8 mouse cellular contexts compared by ENCODE assay signal in genomic region chr17:56715914-56716654, GRCm38 (mm10). TPM values are rescaled to one million over a fixed set of nuclear protein-coding genes. Genes with fewer than 3 reads are reported as not detected.
DNase-seq lines count a peak whose midpoint lies in the region; ATAC-seq and TF ChIP-seq lines count a peak whose summit lies in the region.

No protein-coding gene starts in this region.

- H3K27ac ChIP-seq in gastrocnemius, adult 2 months: peak overlapping the region; percentile 96
- peak overlapping the region; percentile 85 for H3K27ac ChIP-seq in forebrain, embryonic 12.5 days
- H3K27ac ChIP-seq in liver, embryonic 12.5 days: peak overlapping the region; percentile 76

- peaks cover 34% of the 10 kb centered on the region for H3K79me2 ChIP-seq in C2C12 (ENCODE audit: control insufficient read depth, insufficient read depth)

- peaks cover 11% of the 10 kb centered on the region for H3K36me3 ChIP-seq in C2C12 (ENCODE audit: control insufficient read depth, insufficient read depth)
- peaks cover 29% of the 10 kb centered on the region for H3K36me3 ChIP-seq in forebrain, embryonic 12.5 days (replicated peaks)
- peaks cover 35% of the 10 kb centered on the region for H3K36me3 ChIP-seq in liver, embryonic 12.5 days

- peak overlapping the region; percentile 97 for H3K4me3 ChIP-seq in gastrocnemius, adult 2 months
- H3K4me3 ChIP-seq in C2C12 (ENCODE audit: insufficient read depth, poor library complexity, severe bottlenecking): peak overlapping the region; percentile 79
- peak overlapping the region; percentile 82 for H3K4me3 ChIP-seq in forebrain, embryonic 12.5 days (replicated peaks)
- H3K4me3 ChIP-seq in liver, embryonic 12.5 days: peak overlapping the region; percentile 73

- ATAC-seq in forebrain, embryonic 12.5 days (ENCODE audit: low FRiP score): no peak
- no peak for ATAC-seq in liver, embryonic 12.5 days
- ATAC-seq in erythroid progenitor cell, adult 5-6 weeks (replicated peaks; ENCODE audit: low FRiP score, poor library complexity, severe bottlenecking): no peak

- H3K27me3 ChIP-seq in C2C12 (ENCODE audit: control insufficient read depth, insufficient read depth, insufficient read length): no peaks in the 10 kb centered on the region
- H3K27me3 ChIP-seq in forebrain, embryonic 12.5 days: no peaks in the 10 kb centered on the region
- H3K27me3 ChIP-seq in liver, embryonic 12.5 days (replicated peaks): no peaks in the 10 kb centered on the region

- peak overlapping the region; percentile 75 for H3K9ac ChIP-seq in forebrain, embryonic 12.5 days
- H3K9ac ChIP-seq in liver, embryonic 12.5 days: peak overlapping the region; percentile 79

- H3K4me2 ChIP-seq in forebrain, embryonic 12.5 days: peak overlapping the region; percentile 72
- peak overlapping the region; percentile 96 for H3K4me2 ChIP-seq in liver, embryonic 12.5 days

- no peak for TF ChIP-seq CTCF in gastrocnemius, adult 2 months (IDR thresholded peaks at IDR 0.05)
- no peak for TF ChIP-seq CTCF in C2C12 (IDR thresholded peaks at IDR 0.05; ENCODE audit: control insufficient read depth, insufficient read depth, insufficient read length)

- no peaks in the 10 kb centered on the region for H3K9me3 ChIP-seq in forebrain, embryonic 12.5 days
- H3K9me3 ChIP-seq in liver, embryonic 12.5 days (replicated peaks): no peaks in the 10 kb centered on the region

- 22% methylated on average over 22 of the region's 22 CpGs for WGBS in forebrain, embryonic 12.5 days
- 25% methylated on average over 22 of the region's 22 CpGs for WGBS in liver, embryonic 12.5 days (ENCODE audit: insufficient replicate concordance)

- intact Hi-C loops in gastrocnemius, adult 2 months (cut with DNase I): no loop called here
- intact Hi-C loops in gastrocnemius, postnatal 14 days (cut with DNase I; ENCODE audit: low total_unique reads): no loop called here

- peak overlapping the region; percentile 98 for H3ac ChIP-seq in C2C12 (ENCODE audit: control insufficient read depth, insufficient read length, low read depth)

- no peak for DNase-seq in gastrocnemius, adult 2 months
- no peak for DNase-seq in gastrocnemius, postnatal 14 days
- no peak for DNase-seq in T-cell, adult 2 months (ENCODE audit: low spot score)
- DNase-seq in thymus, postnatal 0 days (ENCODE audit: low spot score): no peak

- H3K79me3 ChIP-seq in C2C12 (ENCODE audit: low read depth): peaks cover 17% of the 10 kb centered on the region

- peaks cover 31% of the 10 kb centered on the region for H3K4me1 ChIP-seq in forebrain, embryonic 12.5 days
- peaks cover 34% of the 10 kb centered on the region for H3K4me1 ChIP-seq in liver, embryonic 12.5 days

TF ChIP-seq in C2C12, 6 proteins besides CTCF, POLR2A, EP300 and RAD21:
- no peak for TF ChIP-seq FOSL1 (IDR thresholded peaks at IDR 0.05; ENCODE audit: insufficient read depth, low read length, poor library complexity, severe bottlenecking)
- no peak for TF ChIP-seq USF1 (IDR thresholded peaks at IDR 0.05; ENCODE audit: low read depth)
- TF ChIP-seq MAX (IDR thresholded peaks at IDR 0.05): no peak
- no peak for TF ChIP-seq MYOD1 (IDR thresholded peaks at IDR 0.05; ENCODE audit: control insufficient read depth, insufficient read length, low read depth)
- TF ChIP-seq CEBPB (IDR thresholded peaks at IDR 0.05; ENCODE audit: low read depth): no peak
- TF ChIP-seq MYOG (IDR thresholded peaks at IDR 0.05; ENCODE audit: control insufficient read depth, extremely low read depth, insufficient read length): no peak

RNA-seq across cellular contexts. Expression of gene Ndufa11, which starts 1.5 kb away (rescaled TPM):
- 100 to 1,000 TPM; 390 to 523 TPM for total RNA-seq in gastrocnemius, adult 2 months (2021)
- total RNA-seq in gastrocnemius, postnatal 14 days (2021): 100 to 1,000 TPM; 433 to 458 TPM
- 312 TPM for polyA plus RNA-seq in C2C12 (2012; fragmentation: generic; extraction: Trizol)
- polyA plus RNA-seq in forebrain, embryonic 12.5 days (2016; fragmentation: Nextera tagmentation; extraction: Ambion mirVana): 316 and 323 TPM in 2 replicates
- 265 and 282 TPM in 2 replicates for polyA plus RNA-seq in liver, embryonic 12.5 days (2016; fragmentation: Nextera tagmentation; extraction: Ambion mirVana)
- 46.5 and 90.1 TPM in 2 replicates for total RNA-seq in erythroid progenitor cell, adult 5-6 weeks (2015; ENCODE audit: low replicate concordance)
- total RNA-seq in erythroid progenitor cell, adult 5-6 weeks (2017; ENCODE audit: low replicate concordance): 54.2 and 67.9 TPM in 2 replicates
- polyA plus RNA-seq in thymus, postnatal 0 days (2015; fragmentation: Nextera tagmentation; extraction: Ambion mirVana): 821 and 873 TPM in 2 replicates

RNA-seq across cellular contexts. Expression of gene Vmac, which starts 1.7 kb away (rescaled TPM):
- 1 to 10 TPM; 1.7 to 2.6 TPM for total RNA-seq in gastrocnemius, adult 2 months (2021)
- total RNA-seq in gastrocnemius, postnatal 14 days (2021): 1 to 10 TPM; 5.4 to 5.8 TPM
- 4.5 TPM for polyA plus RNA-seq in C2C12 (2012; fragmentation: generic; extraction: Trizol)
- polyA plus RNA-seq in forebrain, embryonic 12.5 days (2016; fragmentation: Nextera tagmentation; extraction: Ambion mirVana): 15.3 and 15.9 TPM in 2 replicates
- polyA plus RNA-seq in liver, embryonic 12.5 days (2016; fragmentation: Nextera tagmentation; extraction: Ambion mirVana): 3.8 and 4.0 TPM in 2 replicates
- 2.1 and 2.2 TPM in 2 replicates for total RNA-seq in erythroid progenitor cell, adult 5-6 weeks (2015; ENCODE audit: low replicate concordance)
- total RNA-seq in erythroid progenitor cell, adult 5-6 weeks (2017; ENCODE audit: low replicate concordance): not detected in 2 replicates
- polyA plus RNA-seq in thymus, postnatal 0 days (2015; fragmentation: Nextera tagmentation; extraction: Ambion mirVana): 20.3 and 26.9 TPM in 2 replicates

RNA-seq across cellular contexts. Expression of gene Nrtn, which starts 41.2 kb away (rescaled TPM):
- total RNA-seq in gastrocnemius, adult 2 months (2021): 1 to 10 TPM; 3.1 to 3.7 TPM
- 1 to 10 TPM in 1 of 2 experiments, under 1 TPM in 1; 0.47 to 1.4 TPM for total RNA-seq in gastrocnemius, postnatal 14 days (2021)
- polyA plus RNA-seq in C2C12 (2012; fragmentation: generic; extraction: Trizol): 0.67 TPM
- polyA plus RNA-seq in forebrain, embryonic 12.5 days (2016; fragmentation: Nextera tagmentation; extraction: Ambion mirVana): 3.2 and 5.9 TPM in 2 replicates
- 3.2 and 4.1 TPM in 2 replicates for polyA plus RNA-seq in liver, embryonic 12.5 days (2016; fragmentation: Nextera tagmentation; extraction: Ambion mirVana)
- total RNA-seq in erythroid progenitor cell, adult 5-6 weeks (2015; ENCODE audit: low replicate concordance): not detected in 2 replicates
- total RNA-seq in erythroid progenitor cell, adult 5-6 weeks (2017; ENCODE audit: low replicate concordance): not detected in 2 replicates
- polyA plus RNA-seq in thymus, postnatal 0 days (2015; fragmentation: Nextera tagmentation; extraction: Ambion mirVana): 17.3 and 23.6 TPM in 2 replicates

RNA-seq across cellular contexts. Expression of gene Ranbp3, which starts 43.0 kb away (rescaled TPM):
- total RNA-seq in gastrocnemius, adult 2 months (2021): 10 to 100 TPM; 39.2 to 41.3 TPM
- 10 to 100 TPM; 34.2 to 35.1 TPM for total RNA-seq in gastrocnemius, postnatal 14 days (2021)
- polyA plus RNA-seq in C2C12 (2012; fragmentation: generic; extraction: Trizol): 107 TPM
- polyA plus RNA-seq in forebrain, embryonic 12.5 days (2016; fragmentation: Nextera tagmentation; extraction: Ambion mirVana): 119 and 121 TPM in 2 replicates
- polyA plus RNA-seq in liver, embryonic 12.5 days (2016; fragmentation: Nextera tagmentation; extraction: Ambion mirVana): 66.3 and 67.5 TPM in 2 replicates
- 51.1 and 73.9 TPM in 2 replicates for total RNA-seq in erythroid progenitor cell, adult 5-6 weeks (2015; ENCODE audit: low replicate concordance)
- 72.9 and 77.2 TPM in 2 replicates for total RNA-seq in erythroid progenitor cell, adult 5-6 weeks (2017; ENCODE audit: low replicate concordance)
- 76.2 and 81.4 TPM in 2 replicates for polyA plus RNA-seq in thymus, postnatal 0 days (2015; fragmentation: Nextera tagmentation; extraction: Ambion mirVana)

RNA-seq across cellular contexts. Expression of gene Dus3l, which starts 48.5 kb away (rescaled TPM):
- 10 to 100 TPM; 16.3 to 17.6 TPM for total RNA-seq in gastrocnemius, adult 2 months (2021)
- total RNA-seq in gastrocnemius, postnatal 14 days (2021): 10 to 100 TPM; 12.9 to 13.2 TPM
- polyA plus RNA-seq in C2C12 (2012; fragmentation: generic; extraction: Trizol): 40.1 TPM
- polyA plus RNA-seq in forebrain, embryonic 12.5 days (2016; fragmentation: Nextera tagmentation; extraction: Ambion mirVana): 46.6 and 49.4 TPM in 2 replicates
- polyA plus RNA-seq in liver, embryonic 12.5 days (2016; fragmentation: Nextera tagmentation; extraction: Ambion mirVana): 24.1 and 24.6 TPM in 2 replicates
- 6.5 and 7.1 TPM in 2 replicates for total RNA-seq in erythroid progenitor cell, adult 5-6 weeks (2015; ENCODE audit: low replicate concordance)
- 3.0 and 5.4 TPM in 2 replicates for total RNA-seq in erythroid progenitor cell, adult 5-6 weeks (2017; ENCODE audit: low replicate concordance)
- polyA plus RNA-seq in thymus, postnatal 0 days (2015; fragmentation: Nextera tagmentation; extraction: Ambion mirVana): 34.0 and 36.5 TPM in 2 replicates
